Mouse (Mus musculus) thymus, postnatal 14 days (tissue): ENCODE measurements around the gene Rora.

Source experiments
- DNase-seq: peaks from one replicate; pipeline ENCODE4 v3.0.0; 2021

The Rora gene

GRCm38 (mm10) chr9:68694889-68695495 lies 41.4 kb downstream of the Rora start:
- DNase-seq: no peak

- no peak for DNase-seq
Observed at GRCm38 (mm10) chr9:68695496-68695969, 41.9 kb downstream of the Rora start.

GRCm38 (mm10) chr9:68696425-68696956 lies 42.9 kb downstream of the Rora start:
- no peak for DNase-seq

- DNase-seq: no peak
Observed at GRCm38 (mm10) chr9:68699341-68699740, 45.8 kb downstream of the Rora start.

GRCm38 (mm10) chr9:68699856-68700255 lies 46.3 kb downstream of the Rora start:
- DNase-seq: no peak

DNA sequence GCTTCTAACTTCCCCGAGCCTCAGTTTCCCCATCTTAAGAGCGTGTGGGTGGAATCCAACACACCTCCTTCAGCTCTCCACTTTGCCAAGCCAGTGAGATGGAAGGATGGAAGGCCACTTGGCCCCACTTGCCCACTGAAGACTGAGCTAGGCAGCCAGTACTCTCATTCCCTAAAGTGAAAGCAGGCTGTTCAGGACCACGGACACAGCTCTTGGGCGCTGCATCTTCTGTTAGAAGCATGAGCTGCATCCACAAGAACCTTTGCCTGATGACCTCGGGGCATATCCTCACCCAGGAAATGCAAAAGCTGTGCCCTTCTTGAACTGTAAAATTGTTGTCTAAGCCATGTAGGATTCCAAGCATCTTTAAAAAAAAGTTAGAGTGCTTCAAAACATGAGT lies 54.0 kb downstream of the Rora start:
- DNase-seq: no peak

- DNase-seq: no peak
Observed at GRCm38 (mm10) chr9:68709232-68709631, 55.6 kb downstream of the Rora start.

- DNase-seq: no peak
Observed at GRCm38 (mm10) chr9:68710893-68711654, 57.5 kb downstream of the Rora start.

DNA sequence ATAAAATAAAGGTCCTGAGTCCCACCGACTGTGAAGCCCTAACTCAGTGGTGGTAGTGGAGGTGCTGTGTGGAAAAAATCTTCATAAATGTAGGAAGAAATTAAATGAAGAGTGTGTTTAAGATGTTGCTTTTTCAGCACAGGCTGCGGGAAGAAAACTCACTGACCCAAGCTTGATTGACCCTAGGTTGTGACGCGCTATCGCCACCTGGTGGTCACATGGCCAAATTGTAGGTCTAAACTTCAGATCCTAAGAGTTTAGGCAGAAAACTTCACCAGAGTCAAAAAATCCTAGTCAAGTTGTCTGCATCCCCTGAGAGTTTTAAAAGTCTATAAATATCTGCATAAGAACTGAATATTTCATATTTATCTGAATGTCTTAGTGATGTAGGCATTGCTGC lies 63.4 kb downstream of the Rora start:
- peak; percentile 12 for DNase-seq

DNA sequence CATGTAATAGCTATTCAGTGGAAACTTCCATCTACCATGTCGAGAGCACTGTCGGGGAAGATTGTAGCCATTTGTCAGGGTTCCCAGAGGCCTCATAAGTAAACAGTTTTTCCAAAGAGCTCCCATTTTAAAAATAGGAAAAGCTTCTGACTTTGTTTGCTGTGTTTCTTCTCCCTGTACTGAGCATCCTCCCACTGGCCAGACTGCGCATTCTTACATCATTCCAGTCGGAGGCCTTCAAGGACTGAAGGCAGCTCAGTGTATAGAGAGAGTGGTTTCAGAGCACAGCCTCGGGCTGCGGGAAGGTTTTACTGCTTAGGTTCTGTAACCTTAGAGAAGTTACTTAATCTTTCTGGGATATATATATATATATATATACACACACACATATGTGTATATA lies 64.8 kb downstream of the Rora start:
- no peak for DNase-seq

GRCm38 (mm10) chr9:68719286-68719685 lies 65.7 kb downstream of the Rora start:
- DNase-seq: no peak

DNA sequence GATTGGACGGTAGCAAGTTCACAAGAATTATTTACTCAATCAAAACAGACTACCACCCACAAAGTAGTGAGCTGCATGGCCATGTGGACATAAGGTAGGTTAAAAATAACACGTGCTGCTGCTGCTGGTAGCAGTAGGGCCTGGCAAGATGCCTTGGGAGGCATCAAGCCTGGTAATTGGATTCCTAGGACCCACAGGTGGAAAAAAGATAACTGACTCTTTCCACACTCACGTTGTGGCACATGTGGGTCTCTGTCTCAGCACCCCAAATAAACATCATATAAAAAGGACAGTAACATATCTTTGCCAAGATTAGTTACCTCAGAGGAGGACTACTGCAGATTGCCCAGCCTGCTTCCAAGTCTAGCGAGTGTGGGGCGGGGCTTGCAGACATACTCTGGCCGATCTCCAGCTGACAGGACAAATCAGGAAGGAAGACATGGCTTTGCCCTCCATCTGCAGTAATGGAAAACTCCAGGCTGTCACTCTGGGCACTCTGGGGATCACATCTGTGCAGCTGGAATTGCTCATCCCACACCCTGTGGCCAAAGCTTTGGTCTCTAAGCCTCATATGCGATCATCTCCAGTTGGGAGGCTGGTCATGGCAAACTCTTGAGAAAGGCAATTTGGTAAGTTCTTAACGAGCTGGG lies 71.2 kb downstream of the Rora start:
- no peak for DNase-seq

GRCm38 (mm10) chr9:68727166-68727855 lies 73.7 kb downstream of the Rora start:
- no peak for DNase-seq

DNA sequence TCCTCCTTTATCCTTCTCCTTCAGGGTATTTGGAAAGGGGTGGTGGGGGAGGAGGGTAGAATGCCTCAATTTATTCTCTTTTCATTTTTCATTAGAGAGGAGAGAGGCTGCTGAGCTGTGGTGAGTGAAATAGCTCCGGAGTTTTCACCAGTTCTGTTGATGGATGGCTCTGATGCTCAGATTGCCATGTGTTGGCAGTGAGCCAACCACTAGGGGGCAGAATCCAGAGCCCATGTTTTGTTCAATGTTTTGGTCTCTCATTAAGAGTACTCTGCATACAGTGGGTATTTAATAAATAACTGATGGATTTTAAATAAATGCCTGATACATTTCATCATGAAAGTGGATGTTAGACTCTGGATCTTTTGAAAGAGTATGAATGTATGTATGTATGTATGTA lies 77.9 kb downstream of the Rora start:
- no peak for DNase-seq

GRCm38 (mm10) chr9:68732929-68733328 lies 79.3 kb downstream of the Rora start:
- DNase-seq: no peak

- DNase-seq: no peak
Observed at GRCm38 (mm10) chr9:68735886-68736285, 82.3 kb downstream of the Rora start.

GRCm38 (mm10) chr9:68737197-68737736 lies 83.7 kb downstream of the Rora start:
- DNase-seq: no peak

- no peak for DNase-seq
Observed at GRCm38 (mm10) chr9:68745931-68746646, 92.5 kb downstream of the Rora start.

- no peak for DNase-seq
Observed at GRCm38 (mm10) chr9:68756976-68757375, 103.4 kb downstream of the Rora start.

DNA sequence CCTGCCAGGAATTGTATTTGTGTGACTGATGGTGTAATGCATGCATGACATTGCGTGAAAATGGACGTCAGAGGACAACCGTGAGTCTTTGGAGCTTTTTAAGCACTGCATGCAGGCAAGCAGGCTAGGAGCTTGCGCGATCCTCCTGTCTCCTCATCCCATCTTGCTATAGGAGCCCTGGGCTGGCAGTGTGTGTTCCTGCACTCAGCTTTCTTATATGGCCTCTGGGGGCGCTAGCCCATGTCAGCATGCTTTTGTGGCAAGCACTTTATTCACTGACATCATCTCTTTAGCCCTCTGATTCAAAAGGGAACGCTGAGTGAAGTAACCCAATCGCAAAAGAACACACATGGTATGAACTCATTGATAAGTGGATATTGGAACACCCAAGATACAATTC lies 105.7 kb downstream of the Rora start:
- DNase-seq: no peak

- DNase-seq: no peak
Observed at GRCm38 (mm10) chr9:68760329-68760728, 106.7 kb downstream of the Rora start.

GRCm38 (mm10) chr9:68760876-68761275 lies 107.3 kb downstream of the Rora start:
- DNase-seq: no peak
